Mouse (Mus musculus): Measurements from ENCODE around the gene Fus. TPM values are rescaled to one million over a fixed set of nuclear protein-coding genes. Genes with fewer than 3 reads are reported as not detected.

The Fus gene
- polyA plus RNA-seq (2012; rRNA removed; ENCODE audit: low replicate concordance): 234 and 274 TPM in 2 replicates

GRCm38 (mm10) chr7:127967004-127967921 is at the start of gene Fus:
TSS of gene Fus (plus strand) at chr7:127967457.

GRCm38 (mm10) chr7:127929923-127930322 is 37.3 kb upstream of the Fus start, which contains the start of gene Prss8:
TSS of gene Prss8 (minus strand) at chr7:127930104.

GRCm38 (mm10) chr7:127946470-127947023 is 20.7 kb upstream of the Fus start, which contains the start of gene Prss36:
TSS of gene Prss36 (minus strand) at chr7:127946725.

GRCm38 (mm10) chr7:127993341-127993977 is 26.2 kb downstream of the Fus start, which contains the start of gene Pycard:
TSS of gene Pycard (minus strand) at chr7:127993867.

GRCm38 (mm10) chr7:128003688-128004087 is 36.4 kb downstream of the Fus start, which contains the start of gene Trim72:
TSS of gene Trim72 (plus strand) at chr7:128003949.

Other genes starting within 250 kb of the Fus start
- gene Ctf2, start 235.3 kb upstream of the Fus start, polyA plus RNA-seq (2012; rRNA removed; ENCODE audit: low replicate concordance): not detected in 2 replicates
- gene Fbxl19, start 222.9 kb upstream of the Fus start, polyA plus RNA-seq (2012; rRNA removed; ENCODE audit: low replicate concordance): 21.7 and 47.3 TPM in 2 replicates
- 59.8 and 66.6 TPM in 2 replicates for gene Orai3, start 197.6 kb upstream of the Fus start, polyA plus RNA-seq (2012; rRNA removed; ENCODE audit: low replicate concordance)
- gene Setd1a, start 190.8 kb upstream of the Fus start, polyA plus RNA-seq (2012; rRNA removed; ENCODE audit: low replicate concordance): 9.4 and 14.6 TPM in 2 replicates
- gene Gm49388, start 181.8 kb upstream of the Fus start, polyA plus RNA-seq (2012; rRNA removed; ENCODE audit: low replicate concordance): not detected in 2 replicates
- 113 and 134 TPM in 2 replicates for gene Hsd3b7, start 166.9 kb upstream of the Fus start, polyA plus RNA-seq (2012; rRNA removed; ENCODE audit: low replicate concordance)
- 76.6 and 81.0 TPM in 2 replicates for gene Stx4a, start 143.2 kb upstream of the Fus start, polyA plus RNA-seq (2012; rRNA removed; ENCODE audit: low replicate concordance)
- 18.3 and 29.9 TPM in 2 replicates for gene Stx1b, start 142.9 kb upstream of the Fus start, polyA plus RNA-seq (2012; rRNA removed; ENCODE audit: low replicate concordance)
- 18.1 and 26.0 TPM in 2 replicates for gene Zfp646, start 91.2 kb upstream of the Fus start, polyA plus RNA-seq (2012; rRNA removed; ENCODE audit: low replicate concordance)
- gene Zfp668, start 90.6 kb upstream of the Fus start, polyA plus RNA-seq (2012; rRNA removed; ENCODE audit: low replicate concordance): 5.9 and 11.9 TPM in 2 replicates
- gene Prss53, start 76.5 kb upstream of the Fus start, polyA plus RNA-seq (2012; rRNA removed; ENCODE audit: low replicate concordance): 4.5 and 6.8 TPM in 2 replicates
- gene Gm21974, start 72.0 kb upstream of the Fus start, polyA plus RNA-seq (2012; rRNA removed; ENCODE audit: low replicate concordance): not detected in 2 replicates
- 248 and 313 TPM in 2 replicates for gene Vkorc1, start 71.8 kb upstream of the Fus start, polyA plus RNA-seq (2012; rRNA removed; ENCODE audit: low replicate concordance)
- 125 and 251 TPM in 2 replicates for gene Bckdk, start 63.4 kb upstream of the Fus start, polyA plus RNA-seq (2012; rRNA removed; ENCODE audit: low replicate concordance)
- 13.4 and 25.0 TPM in 2 replicates for gene Kat8, start 54.9 kb upstream of the Fus start, polyA plus RNA-seq (2012; rRNA removed; ENCODE audit: low replicate concordance)
- gene Prss8, start 37.4 kb upstream of the Fus start, polyA plus RNA-seq (2012; rRNA removed; ENCODE audit: low replicate concordance): 27.2 and 27.4 TPM in 2 replicates
- 31.6 and 38.5 TPM in 2 replicates for gene Prss36, start 20.7 kb upstream of the Fus start, polyA plus RNA-seq (2012; rRNA removed; ENCODE audit: low replicate concordance)
- gene Pycard, start 26.4 kb downstream of the Fus start, polyA plus RNA-seq (2012; rRNA removed; ENCODE audit: low replicate concordance): 66.4 and 86.7 TPM in 2 replicates
- gene Trim72, start 36.5 kb downstream of the Fus start, polyA plus RNA-seq (2012; rRNA removed; ENCODE audit: low replicate concordance): 0.69 and 38.4 TPM in 2 replicates
- gene Itgam, start 95.2 kb downstream of the Fus start, polyA plus RNA-seq (2012; rRNA removed; ENCODE audit: low replicate concordance): 36.0 and 38.8 TPM in 2 replicates
- 0.11 and 0.47 TPM in 2 replicates for gene Gm49368, start 95.2 kb downstream of the Fus start, polyA plus RNA-seq (2012; rRNA removed; ENCODE audit: low replicate concordance)
- gene Itgax, start 162.1 kb downstream of the Fus start, polyA plus RNA-seq (2012; rRNA removed; ENCODE audit: low replicate concordance): 7.6 TPM in 2 replicates
- 0.33 and 0.51 TPM in 2 replicates for gene Itgad, start 186.9 kb downstream of the Fus start, polyA plus RNA-seq (2012; rRNA removed; ENCODE audit: low replicate concordance)
- gene Cox6a2, start 238.9 kb downstream of the Fus start, polyA plus RNA-seq (2012; rRNA removed; ENCODE audit: low replicate concordance): 16.9 and 867 TPM in 2 replicates